Mouse (Mus musculus): ENCODE data around the gene Emc3.

GRCm38 (mm10) chr6:113523420-113523819 is 8.0 kb downstream of the Emc3 start:
- TF ChIP-seq POLR2A (IDR thresholded peaks at IDR 0.05; ENCODE audit: control insufficient read depth, extremely low read depth, insufficient read depth, low read length, poor library complexity) = no peak
- TF ChIP-seq CTCF (IDR thresholded peaks at IDR 0.05; ENCODE audit: borderline replicate concordance, control insufficient read depth, extremely low read depth, insufficient read depth, low read length, poor library complexity) = no peak

Data from thymus, adult 2 months (tissue).